Mouse (Mus musculus): Measurements from ENCODE around the gene Cyb5r2. TPM values are rescaled to one million over a fixed set of nuclear protein-coding genes. Genes with fewer than 3 reads are reported as not detected.

Gene Cyb5r2
- polyA plus RNA-seq, 1 experiment = not detected

DNA sequence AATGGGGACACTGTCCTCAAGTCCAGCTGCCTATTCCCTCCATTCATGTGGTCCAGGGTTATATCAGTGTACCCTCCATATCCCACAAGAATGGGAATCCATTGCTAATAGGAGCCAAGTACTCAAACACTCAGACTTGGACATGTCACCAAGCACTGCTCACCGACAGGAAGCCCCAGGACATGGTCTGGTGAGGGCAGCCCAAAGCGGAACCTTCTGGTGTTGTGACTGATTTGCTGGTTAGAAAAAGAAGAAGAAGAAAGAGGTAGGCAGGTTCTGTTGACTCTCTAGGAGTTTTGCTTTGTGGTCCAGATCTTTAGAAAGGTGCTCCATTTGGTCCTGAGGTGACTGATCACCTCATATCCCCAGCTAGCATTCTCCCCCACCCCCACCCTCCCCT is 1.1 kb downstream of the Cyb5r2 start:
- no peak overlapping the region for H3K4me3 ChIP-seq (replicated peaks; ENCODE audit: control insufficient read depth, low read depth, low read length)
- TF ChIP-seq CTCF (IDR thresholded peaks at IDR 0.05; ENCODE audit: control insufficient read depth, insufficient read depth, low read length) (no peak), POLR2A (IDR thresholded peaks at IDR 0.05; ENCODE audit: borderline replicate concordance, control insufficient read depth, low read depth, low read length) (no peak)
- 51% methylated on average over 2 of the region's 2 CpGs for WGBS
- H3K27ac ChIP-seq (ENCODE audit: control insufficient read depth, insufficient read depth, low read depth, low read length, poor library complexity) = no peak overlapping the region
- H3K4me1 ChIP-seq (ENCODE audit: control insufficient read depth, insufficient read depth, low read length) = no peaks in the 10 kb centered on the region

DNA sequence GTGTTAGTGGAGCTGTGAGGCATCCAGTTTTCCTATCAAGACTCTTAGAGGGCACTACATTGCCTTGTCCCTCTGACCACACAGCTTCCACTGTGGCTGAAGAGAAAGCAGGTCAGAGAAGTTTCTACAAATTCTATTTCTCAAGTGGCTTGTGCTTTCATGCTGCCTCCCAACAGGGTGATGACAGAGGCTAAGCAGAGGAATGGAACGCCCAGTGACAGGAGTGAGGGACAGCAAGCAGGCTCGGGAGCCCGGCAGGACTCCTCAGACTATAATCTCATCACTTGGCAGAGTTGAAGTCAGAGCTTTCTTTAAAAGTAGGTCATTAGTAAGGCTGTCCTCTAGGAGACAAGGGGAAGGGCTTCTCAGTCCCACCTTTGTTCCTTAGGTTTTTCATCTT is 1.9 kb downstream of the Cyb5r2 start:
- Histone ChIP-seq H3K4me1 (ENCODE audit: control insufficient read depth, insufficient read depth, low read length) (no peaks in the 10 kb centered on the region), H3K27ac (ENCODE audit: control insufficient read depth, insufficient read depth, low read depth, low read length, poor library complexity) (no peak overlapping the region), H3K4me3 (replicated peaks; ENCODE audit: control insufficient read depth, low read depth, low read length) (no peak overlapping the region)
- TF ChIP-seq CTCF (IDR thresholded peaks at IDR 0.05; ENCODE audit: control insufficient read depth, insufficient read depth, low read length) (no peak), POLR2A (IDR thresholded peaks at IDR 0.05; ENCODE audit: borderline replicate concordance, control insufficient read depth, low read depth, low read length) (no peak)
- 72% methylated on average over 3 of the region's 3 CpGs for WGBS

GRCm38 (mm10) chr7:107752031-107752520 is 5.8 kb downstream of the Cyb5r2 start:
- TF ChIP-seq CTCF (IDR thresholded peaks at IDR 0.05; ENCODE audit: control insufficient read depth, insufficient read depth, low read length) = no peak
- no peak for TF ChIP-seq POLR2A (IDR thresholded peaks at IDR 0.05; ENCODE audit: borderline replicate concordance, control insufficient read depth, low read depth, low read length)
- Histone ChIP-seq H3K27ac (ENCODE audit: control insufficient read depth, insufficient read depth, low read depth, low read length, poor library complexity) (no peak overlapping the region), H3K4me3 (replicated peaks; ENCODE audit: control insufficient read depth, low read depth, low read length) (no peak overlapping the region), H3K4me1 (ENCODE audit: control insufficient read depth, insufficient read depth, low read length) (no peaks in the 10 kb centered on the region)
- 79% methylated on average over 10 of the region's 10 CpGs for WGBS

GRCm38 (mm10) chr7:107749721-107750120 is 8.1 kb downstream of the Cyb5r2 start:
- TF ChIP-seq POLR2A (IDR thresholded peaks at IDR 0.05; ENCODE audit: borderline replicate concordance, control insufficient read depth, low read depth, low read length) (no peak), CTCF (IDR thresholded peaks at IDR 0.05; ENCODE audit: control insufficient read depth, insufficient read depth, low read length) (no peak)
- no peaks in the 10 kb centered on the region for H3K4me1 ChIP-seq (ENCODE audit: control insufficient read depth, insufficient read depth, low read length)
- no peak overlapping the region for H3K4me3 ChIP-seq (replicated peaks; ENCODE audit: control insufficient read depth, low read depth, low read length)
- H3K27ac ChIP-seq (ENCODE audit: control insufficient read depth, insufficient read depth, low read depth, low read length, poor library complexity) = no peak overlapping the region
- 84% methylated on average over 4 of the region's 4 CpGs for WGBS

GRCm38 (mm10) chr7:107749270-107749669 is 8.6 kb downstream of the Cyb5r2 start:
- no peaks in the 10 kb centered on the region for H3K4me1 ChIP-seq (ENCODE audit: control insufficient read depth, insufficient read depth, low read length)
- WGBS = 10% methylated on average over 3 of the region's 3 CpGs
- TF ChIP-seq CTCF (IDR thresholded peaks at IDR 0.05; ENCODE audit: control insufficient read depth, insufficient read depth, low read length) = no peak
- TF ChIP-seq POLR2A (IDR thresholded peaks at IDR 0.05; ENCODE audit: borderline replicate concordance, control insufficient read depth, low read depth, low read length) = no peak
- no peak overlapping the region for H3K27ac ChIP-seq (ENCODE audit: control insufficient read depth, insufficient read depth, low read depth, low read length, poor library complexity)
- H3K4me3 ChIP-seq (replicated peaks; ENCODE audit: control insufficient read depth, low read depth, low read length) = no peak overlapping the region

GRCm38 (mm10) chr7:107747954-107748353 is 9.9 kb downstream of the Cyb5r2 start:
- no peaks in the 10 kb centered on the region for H3K4me1 ChIP-seq (ENCODE audit: control insufficient read depth, insufficient read depth, low read length)
- TF ChIP-seq CTCF (IDR thresholded peaks at IDR 0.05; ENCODE audit: control insufficient read depth, insufficient read depth, low read length) = peak; percentile 59
- no peak for TF ChIP-seq POLR2A (IDR thresholded peaks at IDR 0.05; ENCODE audit: borderline replicate concordance, control insufficient read depth, low read depth, low read length)
- H3K4me3 ChIP-seq (replicated peaks; ENCODE audit: control insufficient read depth, low read depth, low read length) = no peak overlapping the region
- H3K27ac ChIP-seq (ENCODE audit: control insufficient read depth, insufficient read depth, low read depth, low read length, poor library complexity) = no peak overlapping the region
- WGBS = 17% methylated on average over 2 of the region's 2 CpGs

GRCm38 (mm10) chr7:107747476-107747875 is 10.4 kb downstream of the Cyb5r2 start:
- Histone ChIP-seq H3K4me1 (ENCODE audit: control insufficient read depth, insufficient read depth, low read length) (no peaks in the 10 kb centered on the region), H3K27ac (ENCODE audit: control insufficient read depth, insufficient read depth, low read depth, low read length, poor library complexity) (no peak overlapping the region), H3K4me3 (replicated peaks; ENCODE audit: control insufficient read depth, low read depth, low read length) (no peak overlapping the region)
- WGBS = 86% methylated on average over 9 of the region's 9 CpGs
- TF ChIP-seq CTCF (IDR thresholded peaks at IDR 0.05; ENCODE audit: control insufficient read depth, insufficient read depth, low read length) = no peak

DNA sequence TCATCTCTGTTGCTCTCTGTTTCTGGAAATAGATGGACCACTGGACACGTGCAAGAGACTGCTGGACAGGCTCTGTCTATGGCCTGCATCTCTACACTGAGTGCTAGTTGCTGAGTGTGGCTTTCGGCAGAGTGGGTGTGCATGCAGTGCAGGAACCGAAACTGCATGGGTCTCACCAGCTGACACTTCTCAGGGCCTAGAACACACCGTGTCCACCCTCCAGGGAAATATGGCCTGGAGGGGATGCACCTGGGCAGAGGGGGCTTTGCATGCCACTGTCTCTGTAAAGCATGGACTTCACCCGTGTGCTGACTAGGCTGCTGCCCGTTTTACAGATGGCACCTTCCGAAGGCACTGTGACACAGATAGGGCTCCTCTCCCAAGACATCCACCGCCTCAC is 11.8 kb downstream of the Cyb5r2 start:
- Histone ChIP-seq H3K27ac (ENCODE audit: control insufficient read depth, insufficient read depth, low read depth, low read length, poor library complexity) (no peak overlapping the region), H3K4me1 (ENCODE audit: control insufficient read depth, insufficient read depth, low read length) (no peaks in the 10 kb centered on the region), H3K4me3 (replicated peaks; ENCODE audit: control insufficient read depth, low read depth, low read length) (no peak overlapping the region)
- TF ChIP-seq POLR2A (IDR thresholded peaks at IDR 0.05; ENCODE audit: borderline replicate concordance, control insufficient read depth, low read depth, low read length) (no peak), CTCF (IDR thresholded peaks at IDR 0.05; ENCODE audit: control insufficient read depth, insufficient read depth, low read length) (no peak)
- 80% methylated on average over 8 of the region's 8 CpGs for WGBS

- no peak for TF ChIP-seq CTCF (IDR thresholded peaks at IDR 0.05; ENCODE audit: control insufficient read depth, insufficient read depth, low read length)
- WGBS = 68% methylated on average over 2 of the region's 2 CpGs
Observed at GRCm38 (mm10) chr7:107745111-107745510, 12.7 kb downstream of the Cyb5r2 start.

More at GRCm38 (mm10) chr7:107745111-107745510, 12.7 kb downstream of the Cyb5r2 start:
- no peak overlapping the region for H3K27ac ChIP-seq (ENCODE audit: control insufficient read depth, insufficient read depth, low read depth, low read length, poor library complexity)
- H3K4me3 ChIP-seq (replicated peaks; ENCODE audit: control insufficient read depth, low read depth, low read length) = no peak overlapping the region
- no peaks in the 10 kb centered on the region for H3K4me1 ChIP-seq (ENCODE audit: control insufficient read depth, insufficient read depth, low read length)

All from bone marrow, adult 2 months (tissue).